Mouse (Mus musculus): ENCODE data around the gene Pibf1. TPM values are rescaled to one million over a fixed set of nuclear protein-coding genes. Genes with fewer than 3 reads are reported as not detected.

The Pibf1 gene
- total RNA-seq, 2 experiments from 2014 or later = 7.3 to 9.6 TPM

- ATAC-seq (replicated peaks; ENCODE audit: low FRiP score, poor library complexity, severe bottlenecking) = no peak
Observed at GRCm38 (mm10) chr14:99136297-99136696, 37.1 kb downstream of the Pibf1 start.

GRCm38 (mm10) chr14:99140036-99140435, 40.8 kb downstream of the Pibf1 start:
- no peak for ATAC-seq (replicated peaks; ENCODE audit: low FRiP score, poor library complexity, severe bottlenecking)

- ATAC-seq (replicated peaks; ENCODE audit: low FRiP score, poor library complexity, severe bottlenecking) = peak; percentile 95
Observed at GRCm38 (mm10) chr14:99141786-99142633, 42.8 kb downstream of the Pibf1 start.

GRCm38 (mm10) chr14:99146841-99147240, 47.6 kb downstream of the Pibf1 start:
- no peak for ATAC-seq (replicated peaks; ENCODE audit: low FRiP score, poor library complexity, severe bottlenecking)

GRCm38 (mm10) chr14:99152683-99153082, 53.5 kb downstream of the Pibf1 start:
- no peak for ATAC-seq (replicated peaks; ENCODE audit: low FRiP score, poor library complexity, severe bottlenecking)

GRCm38 (mm10) chr14:99159940-99160339, 60.7 kb downstream of the Pibf1 start:
- ATAC-seq (replicated peaks; ENCODE audit: low FRiP score, poor library complexity, severe bottlenecking) = no peak

- ATAC-seq (replicated peaks; ENCODE audit: low FRiP score, poor library complexity, severe bottlenecking) = no peak
Observed at GRCm38 (mm10) chr14:99163051-99163450, 63.8 kb downstream of the Pibf1 start.

- ATAC-seq (replicated peaks; ENCODE audit: low FRiP score, poor library complexity, severe bottlenecking) = no peak
Observed at GRCm38 (mm10) chr14:99174138-99174745, 75.0 kb downstream of the Pibf1 start.

- ATAC-seq (replicated peaks; ENCODE audit: low FRiP score, poor library complexity, severe bottlenecking) = no peak
Observed at GRCm38 (mm10) chr14:99176559-99176958, 77.3 kb downstream of the Pibf1 start.

GRCm38 (mm10) chr14:99190153-99190790, 91.0 kb downstream of the Pibf1 start:
- ATAC-seq (replicated peaks; ENCODE audit: low FRiP score, poor library complexity, severe bottlenecking) = no peak

GRCm38 (mm10) chr14:99205865-99206264, 106.6 kb downstream of the Pibf1 start:
- ATAC-seq (replicated peaks; ENCODE audit: low FRiP score, poor library complexity, severe bottlenecking) = no peak

- no peak for ATAC-seq (replicated peaks; ENCODE audit: low FRiP score, poor library complexity, severe bottlenecking)
Observed at GRCm38 (mm10) chr14:99206591-99206990, 107.4 kb downstream of the Pibf1 start.

GRCm38 (mm10) chr14:99210431-99210830, 111.2 kb downstream of the Pibf1 start:
- no peak for ATAC-seq (replicated peaks; ENCODE audit: low FRiP score, poor library complexity, severe bottlenecking)

- ATAC-seq (replicated peaks; ENCODE audit: low FRiP score, poor library complexity, severe bottlenecking) = no peak
Observed at GRCm38 (mm10) chr14:99218396-99219012, 119.3 kb downstream of the Pibf1 start.

- ATAC-seq (replicated peaks; ENCODE audit: low FRiP score, poor library complexity, severe bottlenecking) = no peak
Observed at GRCm38 (mm10) chr14:99219757-99220171, 120.5 kb downstream of the Pibf1 start.

GRCm38 (mm10) chr14:99225929-99226328, 126.7 kb downstream of the Pibf1 start:
- ATAC-seq (replicated peaks; ENCODE audit: low FRiP score, poor library complexity, severe bottlenecking) = no peak

- 0 out of 2 replicates have a peak, but pooled peaks have one; percentile 35 for ATAC-seq (replicated peaks; ENCODE audit: low FRiP score, poor library complexity, severe bottlenecking)
Observed at GRCm38 (mm10) chr14:99229071-99229780, 130.0 kb downstream of the Pibf1 start.

GRCm38 (mm10) chr14:99233056-99233455, 133.8 kb downstream of the Pibf1 start:
- no peak for ATAC-seq (replicated peaks; ENCODE audit: low FRiP score, poor library complexity, severe bottlenecking)

GRCm38 (mm10) chr14:99237115-99237514, 137.9 kb downstream of the Pibf1 start:
- ATAC-seq (replicated peaks; ENCODE audit: low FRiP score, poor library complexity, severe bottlenecking) = no peak

GRCm38 (mm10) chr14:99240563-99240962, 141.3 kb downstream of the Pibf1 start:
- no peak for ATAC-seq (replicated peaks; ENCODE audit: low FRiP score, poor library complexity, severe bottlenecking)

Data from erythroblast, adult 5-6 weeks (primary cell).